Mouse (Mus musculus) forelimb bud, embryonic 11.5 days (tissue): ENCODE measurements around the gene AI987944.
A peak's percentile ranks its signal among the peaks of the same experiment; 100 is the strongest.

ENCODE experiments used
- DNase-seq: peaks from one replicate; pipeline ENCODE4 v3.0.0-alpha.2; 2012; ENCODE audit warnings: low read depth, low spot score

The AI987944 gene

DNA sequence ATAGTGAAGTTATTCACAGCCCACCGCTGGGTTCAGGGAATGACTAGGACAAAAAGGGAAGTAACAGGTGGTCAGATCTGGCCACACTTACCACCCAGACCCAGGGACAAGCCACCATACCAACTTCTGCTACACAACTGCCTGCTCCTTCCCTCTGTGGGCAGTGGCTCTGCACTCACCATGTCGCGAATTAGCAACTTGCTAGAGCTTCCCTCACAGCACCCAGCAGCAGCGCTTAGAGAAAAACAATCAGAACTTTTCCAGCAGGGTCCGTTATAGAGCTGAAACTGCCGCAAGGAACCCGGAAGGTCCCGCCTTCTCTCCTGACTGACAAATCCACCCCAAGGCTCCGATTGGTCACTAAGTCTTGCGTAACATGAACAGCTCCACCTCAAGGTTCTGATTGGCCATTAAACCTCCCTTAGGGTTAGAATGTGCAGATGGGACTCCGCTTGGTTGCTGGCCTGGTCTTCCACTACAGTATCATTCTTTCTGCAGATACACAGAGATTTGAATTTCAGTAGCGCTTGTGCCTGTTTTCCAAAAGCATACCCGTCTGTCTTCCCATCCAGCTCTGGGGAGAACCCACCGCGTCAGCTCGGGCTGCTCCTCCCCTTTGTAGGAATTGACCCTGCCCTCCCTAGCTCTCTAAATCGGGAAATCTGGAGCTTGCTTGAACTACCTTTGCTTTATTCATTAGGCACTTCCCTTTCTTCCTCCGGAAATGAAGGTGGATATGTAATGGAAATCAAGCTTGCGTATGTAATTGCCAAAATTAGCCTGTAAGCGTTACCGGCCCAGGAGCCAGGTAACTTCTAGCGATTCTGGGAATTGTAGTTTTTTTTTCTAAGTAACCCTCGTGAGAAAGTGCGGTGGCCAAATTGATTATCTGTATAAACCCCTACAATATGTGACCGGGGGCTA lies at the start of gene AI987944:
Gene AI987944 (minus strand): TSS at position 332 of the 924 bp plus-strand sequence.
- DNase-seq: peak; percentile 91

DNA sequence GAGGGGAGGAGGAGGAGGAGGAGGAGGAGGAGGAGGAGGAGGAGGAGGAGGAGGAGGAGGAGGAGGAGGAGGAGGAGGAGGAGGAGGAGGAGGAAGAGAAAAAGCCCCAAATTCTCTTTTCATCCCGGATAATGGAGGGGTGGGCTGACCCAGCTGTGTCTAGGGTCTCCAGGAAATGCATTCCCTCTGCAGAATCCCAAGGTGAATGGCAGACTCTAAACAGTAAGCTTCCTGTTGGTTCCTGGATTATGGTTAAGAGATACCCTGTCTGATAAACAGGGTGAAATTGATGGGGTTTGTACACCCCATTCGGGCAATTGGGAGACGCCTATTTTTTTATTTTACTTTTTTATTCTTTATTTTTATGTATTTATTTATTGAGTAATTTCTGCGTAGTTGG lies 951 bp upstream of the AI987944 start:
- DNase-seq: no peak
